Mouse (Mus musculus) olfactory bulb, adult 2 months (tissue): Measurements from ENCODE around the gene Mrpl37. TPM values are rescaled to one million over a fixed set of nuclear protein-coding genes. Genes with fewer than 3 reads are reported as not detected.

Experiments used
- H3K27ac ChIP-seq: fragments of 200-500 bp; 2 replicates; pipeline ENCODE4 v1.5.1; 2012; ENCODE audit warnings: low read depth, low read length; ENCODE audit not compliant: insufficient read depth
- H3K4me1 ChIP-seq: fragments of 200-500 bp; 2 replicates; pipeline ENCODE4 v1.6.1; 2012; ENCODE audit warnings: low read length; ENCODE audit not compliant: control insufficient read depth, insufficient read depth
- H3K4me3 ChIP-seq: fragments of 200-500 bp; 2 replicates; pipeline ENCODE4 v1.5.1; 2012; ENCODE audit warnings: mild to moderate bottlenecking, low read depth, low read length, moderate library complexity; ENCODE audit not compliant: insufficient read depth
- CTCF ChIP-seq: fragments of 200-500 bp; IDR thresholded peaks from 2 replicates; pipeline ENCODE4 v1.5.1; 2012; ENCODE audit warnings: low read depth, mild to moderate bottlenecking, low read length, moderate library complexity; ENCODE audit not compliant: insufficient read depth
- POLR2A ChIP-seq: fragments of 200-500 bp; IDR thresholded peaks from 2 replicates; pipeline ENCODE4 v1.6.1; 2012; ENCODE audit warnings: mild to moderate bottlenecking, low read depth, low read length, moderate library complexity; ENCODE audit not compliant: insufficient read depth
- WGBS: fragments of 180-500 bp; shearing (Covaris S2); methylation state at CpG from one replicate; pipeline ENCODE4 v1.1.7; 2018; 5-methylcytosine and 5-hydroxymethylcytosine counted together
- polyA plus RNA-seq: library from polyadenylated mRNA; stranded (reverse); fragments of >200 nt; gene quantifications from 2 replicates; pipeline ENCODE4 v1.2.4, GENCODE M21; 2012; ENCODE audit warnings: low replicate concordance; ENCODE audit not compliant: missing spikeins, insufficient read depth, insufficient read length

Mrpl37 gene
- polyA plus RNA-seq, 1 experiment, result not detected

GRCm38 (mm10) chr4:107013119-107013816 is 53.4 kb downstream of the Mrpl37 start:
- 91% methylated on average over 6 of the region's 6 CpGs for WGBS
- TF ChIP-seq CTCF, result no peak
- TF ChIP-seq POLR2A, result no peak
- H3K27ac ChIP-seq, result no peak overlapping the region
- peaks cover 5% of the 10 kb centered on the region; the same call in 1 of the 2 replicates for H3K4me1 ChIP-seq
- H3K4me3 ChIP-seq, result no peak overlapping the region

DNA sequence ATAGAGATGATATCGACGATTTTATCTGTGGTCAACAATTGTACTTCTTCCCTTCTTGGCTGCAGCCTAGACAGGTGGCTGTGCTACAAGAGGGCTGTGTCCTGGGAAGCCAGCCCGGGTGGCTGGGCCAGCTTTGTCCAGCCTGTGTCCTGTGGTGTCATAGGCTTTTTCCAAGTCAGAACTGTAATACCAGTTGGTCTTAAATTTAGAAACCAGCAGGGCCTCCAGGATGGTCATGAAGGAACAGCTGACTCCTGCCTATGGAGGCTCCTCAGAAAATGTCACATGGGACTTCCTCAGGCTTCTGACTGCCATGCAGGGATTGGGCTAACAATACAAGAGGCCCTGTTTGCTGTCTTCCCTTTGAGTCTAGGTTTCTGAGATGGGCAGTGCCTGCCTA is 54.1 kb downstream of the Mrpl37 start:
- TF ChIP-seq CTCF (no peak), POLR2A (no peak)
- H3K4me1 ChIP-seq, result peaks cover 5% of the 10 kb centered on the region; the same call in 1 of the 2 replicates
- H3K4me3 ChIP-seq, result no peak overlapping the region
- no peak overlapping the region for H3K27ac ChIP-seq
- WGBS, result 90% methylated on average over 3 of the region's 3 CpGs

DNA sequence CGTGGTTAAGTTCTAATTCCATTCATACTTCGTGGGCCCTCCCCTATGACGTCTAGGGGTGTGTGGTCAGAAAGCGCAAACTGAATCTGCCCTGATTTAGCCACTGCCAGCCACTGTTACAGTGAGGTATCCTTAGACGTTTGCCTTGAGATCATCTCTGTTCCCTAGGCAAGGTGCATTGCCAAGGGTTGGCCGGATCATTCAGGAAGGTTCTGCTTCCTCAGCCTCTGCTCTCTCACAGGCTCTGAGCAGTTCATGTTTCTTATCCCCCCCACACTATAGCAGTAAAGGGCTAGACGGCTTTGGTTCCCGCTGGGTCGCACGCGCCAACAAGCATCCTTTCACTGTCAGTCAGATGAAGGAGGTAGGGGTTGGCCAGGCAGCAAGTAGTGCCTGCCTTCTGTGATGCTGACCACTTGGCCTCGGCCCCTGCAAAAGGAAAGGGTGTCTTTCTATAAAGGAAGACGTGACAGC is 54.6 kb downstream of the Mrpl37 start:
- TF ChIP-seq POLR2A, result no peak
- TF ChIP-seq CTCF, result no peak
- Histone ChIP-seq H3K27ac (no peak overlapping the region), H3K4me3 (no peak overlapping the region), H3K4me1 (peaks cover 5% of the 10 kb centered on the region; the same call in 1 of the 2 replicates)
- WGBS, result 85% methylated on average over 13 of the region's 13 CpGs

- Histone ChIP-seq H3K4me3 (no peak overlapping the region), H3K4me1 (peaks cover 4% of the 10 kb centered on the region; the same call in 1 of the 2 replicates), H3K27ac (no peak overlapping the region)
- TF ChIP-seq POLR2A (no peak), CTCF (no peak)
- 90% methylated on average over 8 of the region's 8 CpGs for WGBS
Observed at GRCm38 (mm10) chr4:107011325-107012004, 55.2 kb downstream of the Mrpl37 start.

- TF ChIP-seq POLR2A (no peak), CTCF (no peak)
- Histone ChIP-seq H3K27ac (no peak overlapping the region), H3K4me3 (no peak overlapping the region), H3K4me1 (peaks cover 4% of the 10 kb centered on the region; the same call in 1 of the 2 replicates)
- WGBS, result 93% methylated on average over 7 of the region's 7 CpGs
Observed at GRCm38 (mm10) chr4:107009548-107009947, 57.1 kb downstream of the Mrpl37 start.

DNA sequence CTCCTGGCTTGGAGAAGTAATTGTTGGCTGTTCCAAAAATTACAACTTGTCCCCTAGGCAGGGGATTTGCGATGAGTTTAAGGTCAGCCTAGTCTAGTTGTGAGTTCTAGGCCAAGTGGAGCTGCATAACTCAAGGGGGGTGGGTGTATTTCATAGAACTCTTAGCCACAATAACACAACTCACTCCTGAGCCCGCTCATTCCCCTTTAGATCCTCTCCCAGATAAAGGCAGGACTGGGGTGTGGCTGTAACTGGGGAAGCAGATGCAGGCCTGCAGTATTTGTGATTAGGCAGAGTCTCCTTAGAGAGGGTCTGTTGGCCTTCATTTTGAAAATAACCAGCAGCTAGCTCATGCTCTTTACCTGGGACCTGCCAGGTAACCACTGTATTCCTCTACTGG is 58.5 kb downstream of the Mrpl37 start:
- H3K4me1 ChIP-seq, result peaks cover 4% of the 10 kb centered on the region; the same call in 1 of the 2 replicates
- no peak overlapping the region for H3K4me3 ChIP-seq
- WGBS, result 98% methylated on average over 2 of the region's 2 CpGs
- no peak overlapping the region for H3K27ac ChIP-seq
- TF ChIP-seq CTCF (no peak), POLR2A (no peak)

DNA sequence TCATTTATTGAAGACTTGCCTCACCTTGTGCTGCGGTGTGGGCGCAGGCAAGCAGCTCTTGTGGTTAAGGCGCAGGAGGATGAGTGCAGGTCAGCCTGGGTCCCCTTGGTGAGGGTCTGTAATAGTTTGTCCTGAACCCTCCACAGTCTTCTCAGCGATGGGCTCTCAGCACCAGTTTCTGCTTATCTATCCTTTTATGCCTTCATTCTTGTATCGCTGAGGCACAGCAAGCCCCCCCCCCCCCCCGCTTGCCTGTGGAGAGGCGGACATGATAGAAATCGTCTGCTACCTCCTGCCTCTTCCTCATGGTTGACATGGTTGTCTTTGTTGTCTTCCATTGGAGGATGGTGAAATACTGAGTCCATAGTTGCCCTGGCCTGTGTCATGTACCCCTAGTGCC is 59.3 kb downstream of the Mrpl37 start:
- WGBS, result 98% methylated on average over 8 of the region's 8 CpGs
- H3K4me1 ChIP-seq, result peaks cover 4% of the 10 kb centered on the region; the same call in 1 of the 2 replicates

DNA sequence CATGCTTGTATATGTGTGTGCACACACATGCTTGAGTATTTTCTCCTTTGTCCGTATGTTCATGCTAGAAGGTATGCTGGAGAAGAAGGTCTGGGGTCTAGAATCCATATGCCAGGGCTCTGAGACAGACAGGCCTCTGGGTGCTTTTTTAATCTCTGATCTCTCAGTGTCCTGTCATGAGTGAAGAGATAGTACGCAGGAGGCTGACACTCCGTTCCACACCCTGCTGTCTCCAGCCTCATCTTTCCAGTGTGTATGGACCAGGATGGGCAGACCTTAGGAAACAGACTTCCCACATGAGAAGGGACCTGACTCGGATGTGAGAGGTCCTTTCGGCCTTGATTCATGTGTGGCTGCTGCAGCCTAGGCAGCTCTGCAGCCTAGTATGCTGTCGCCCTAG is 59.9 kb downstream of the Mrpl37 start:
- TF ChIP-seq CTCF (no peak), POLR2A (no peak)
- H3K27ac ChIP-seq, result no peak overlapping the region
- H3K4me1 ChIP-seq, result peaks cover 8% of the 10 kb centered on the region; the same call in 1 of the 2 replicates
- no peak overlapping the region for H3K4me3 ChIP-seq
- 97% methylated on average over 6 of the region's 6 CpGs for WGBS

More for the DNA sequence above, 59.3 kb downstream of the Mrpl37 start:
- Histone ChIP-seq H3K4me3 (no peak overlapping the region), H3K27ac (no peak overlapping the region)
- TF ChIP-seq CTCF (no peak), POLR2A (no peak)

DNA sequence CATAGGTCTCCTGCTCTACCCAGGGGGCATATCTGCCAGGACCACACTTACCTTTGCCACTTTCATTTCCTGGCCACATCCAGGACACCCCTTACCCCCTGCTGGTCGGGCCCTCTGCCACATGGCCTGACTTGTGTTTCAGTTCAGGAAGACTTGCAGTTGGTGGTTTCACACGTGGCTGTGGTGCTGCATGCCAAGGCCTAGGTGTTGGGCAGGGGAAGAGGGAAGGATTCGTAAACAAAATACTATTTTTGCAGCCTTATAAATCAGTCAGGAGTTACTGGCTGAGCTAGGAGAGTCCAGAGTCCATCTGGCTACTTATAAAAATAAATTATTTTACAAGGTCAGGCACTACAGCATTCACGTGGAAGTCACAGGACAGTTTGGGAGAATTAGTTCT is 60.4 kb downstream of the Mrpl37 start:
- H3K4me3 ChIP-seq, result no peak overlapping the region
- no peak for TF ChIP-seq POLR2A
- TF ChIP-seq CTCF, result no peak
- 89% methylated on average over 4 of the region's 4 CpGs for WGBS
- H3K27ac ChIP-seq, result no peak overlapping the region
- H3K4me1 ChIP-seq, result peaks cover 12% of the 10 kb centered on the region

Other genes with a start within 250 kb of the Mrpl37 start
- gene Ssbp3, start 156.2 kb downstream of the Mrpl37 start, polyA plus RNA-seq, result not detected in 2 replicates
- not detected in 2 replicates for gene Cyb5rl, start 120 bp upstream of the Mrpl37 start, polyA plus RNA-seq
- not detected in 2 replicates for gene Cdcp2, start 30.0 kb upstream of the Mrpl37 start, polyA plus RNA-seq
- gene Tmem59, start 111.5 kb upstream of the Mrpl37 start, polyA plus RNA-seq, result not detected in 2 replicates
- gene Tceanc2, start 112.2 kb upstream of the Mrpl37 start, polyA plus RNA-seq, result not detected in 2 replicates
- not detected in 2 replicates for gene Ldlrad1, start 142.3 kb upstream of the Mrpl37 start, polyA plus RNA-seq
- not detected in 2 replicates for gene Lrrc42, start 186.7 kb upstream of the Mrpl37 start, polyA plus RNA-seq
- gene Hspb11, start 186.7 kb upstream of the Mrpl37 start, polyA plus RNA-seq, result not detected in 2 replicates
- not detected in 2 replicates for gene Dio1, start 240.3 kb upstream of the Mrpl37 start, polyA plus RNA-seq
- not detected in 2 replicates for gene Yipf1, start 247.5 kb upstream of the Mrpl37 start, polyA plus RNA-seq